Mouse (Mus musculus) cerebellum, adult 9-11 months (tissue): ENCODE measurements around the gene Helb.

Source experiments
- DNase-seq: peaks from one replicate; pipeline ENCODE4 v3.0.0; 2022

Helb gene

DNA sequence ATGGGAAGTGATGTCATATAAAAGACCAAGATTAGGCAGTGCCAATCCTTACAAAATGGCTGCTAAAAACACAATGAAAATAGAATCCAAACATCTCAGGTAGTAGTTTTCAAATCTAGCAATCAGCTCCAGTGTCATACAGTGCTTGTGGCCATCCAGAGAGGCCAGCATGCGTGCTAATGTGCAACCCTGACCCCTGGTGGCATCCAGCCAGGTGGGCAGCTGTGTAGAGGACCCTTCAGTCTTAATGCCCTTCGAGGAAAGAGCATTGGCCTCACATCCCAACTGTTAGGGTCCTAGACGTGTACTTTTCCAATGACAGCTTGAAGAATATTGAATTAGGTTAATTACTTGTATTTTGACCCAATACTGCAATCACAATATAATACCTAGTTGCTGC is 34.9 kb downstream of the Helb start:
- DNase-seq = no peak

DNA sequence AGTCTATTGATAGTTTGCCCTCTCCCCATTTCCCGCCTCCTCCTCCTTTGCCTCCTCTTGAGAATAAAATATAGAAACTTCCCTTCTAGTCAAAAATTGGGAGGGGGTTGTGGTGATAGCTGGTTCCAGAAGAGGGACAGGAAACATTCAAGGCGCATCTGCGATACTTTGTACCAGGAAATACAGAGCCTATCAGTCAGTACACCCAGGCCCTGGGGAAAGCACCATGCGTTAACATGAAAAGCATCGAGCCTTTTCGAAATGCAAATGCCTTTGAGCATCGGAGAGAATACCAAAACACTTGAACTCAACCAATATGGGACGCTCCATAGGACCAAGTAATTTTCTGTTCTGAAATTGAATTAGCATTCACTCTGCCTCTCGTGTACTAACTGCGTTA is 46.5 kb downstream of the Helb start:
- no peak for DNase-seq

DNA sequence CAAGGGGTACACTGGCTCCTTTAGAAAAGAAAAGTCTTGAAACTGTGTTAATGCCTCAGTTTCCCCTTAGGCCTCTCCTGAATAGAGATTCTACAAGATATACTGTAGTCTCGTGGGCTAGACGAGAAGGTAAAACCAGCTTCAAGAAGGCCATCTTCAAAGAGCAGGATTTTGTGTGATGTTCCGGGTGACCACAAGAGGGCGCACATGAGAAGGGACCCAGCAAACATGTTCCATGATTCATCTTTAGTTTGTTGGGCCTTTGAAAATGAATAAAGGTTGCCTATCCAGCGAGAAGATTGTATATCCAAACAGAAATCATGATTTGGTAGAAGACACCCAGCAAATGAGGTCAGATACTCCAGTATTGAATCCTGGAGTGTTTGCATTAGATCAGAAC is 48.4 kb downstream of the Helb start:
- DNase-seq = peak; percentile 16

DNA sequence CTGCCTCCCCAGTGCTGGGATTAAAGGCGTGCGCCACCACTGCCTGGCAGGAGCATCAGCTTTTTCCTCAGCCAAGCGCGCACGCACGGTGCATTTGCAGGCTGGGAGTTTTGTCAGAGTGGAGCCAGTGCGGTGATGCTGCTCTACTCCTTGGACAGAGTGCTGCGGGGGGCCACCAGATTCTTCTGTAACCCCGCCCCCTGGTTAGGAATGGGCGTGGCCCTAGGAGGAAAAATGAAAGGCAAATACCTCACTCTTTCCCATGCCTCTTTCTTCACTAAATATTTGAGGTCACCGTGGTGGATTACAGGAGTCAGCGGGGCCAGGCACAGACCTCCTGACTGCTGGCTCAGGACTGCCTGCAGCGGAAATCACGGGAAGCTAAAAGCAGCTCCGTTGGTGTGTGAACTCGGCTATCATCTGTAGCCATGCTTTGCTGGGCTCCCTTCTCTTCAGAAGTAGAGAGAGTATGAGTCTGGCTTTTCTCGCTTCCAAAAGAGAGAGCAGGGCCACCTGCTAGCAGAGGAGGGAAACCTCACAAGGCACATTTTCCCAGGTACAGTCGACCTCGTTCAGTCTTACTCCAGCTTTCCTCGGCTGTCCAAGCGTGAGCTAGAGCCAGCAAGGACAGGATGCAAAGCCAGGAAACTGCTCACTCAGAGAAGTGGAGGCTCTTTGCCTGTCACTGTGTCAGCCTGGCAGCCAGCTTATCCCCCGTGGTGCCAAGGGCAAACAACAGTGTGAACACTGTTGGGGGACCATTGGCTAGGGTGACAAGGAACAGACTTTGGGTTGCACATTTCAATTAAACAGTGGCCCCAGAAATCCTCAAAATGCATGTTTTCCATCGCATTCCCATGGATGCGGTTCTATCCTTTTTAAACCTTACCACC is 51.3 kb downstream of the Helb start:
- peak; percentile 3 for DNase-seq

DNA sequence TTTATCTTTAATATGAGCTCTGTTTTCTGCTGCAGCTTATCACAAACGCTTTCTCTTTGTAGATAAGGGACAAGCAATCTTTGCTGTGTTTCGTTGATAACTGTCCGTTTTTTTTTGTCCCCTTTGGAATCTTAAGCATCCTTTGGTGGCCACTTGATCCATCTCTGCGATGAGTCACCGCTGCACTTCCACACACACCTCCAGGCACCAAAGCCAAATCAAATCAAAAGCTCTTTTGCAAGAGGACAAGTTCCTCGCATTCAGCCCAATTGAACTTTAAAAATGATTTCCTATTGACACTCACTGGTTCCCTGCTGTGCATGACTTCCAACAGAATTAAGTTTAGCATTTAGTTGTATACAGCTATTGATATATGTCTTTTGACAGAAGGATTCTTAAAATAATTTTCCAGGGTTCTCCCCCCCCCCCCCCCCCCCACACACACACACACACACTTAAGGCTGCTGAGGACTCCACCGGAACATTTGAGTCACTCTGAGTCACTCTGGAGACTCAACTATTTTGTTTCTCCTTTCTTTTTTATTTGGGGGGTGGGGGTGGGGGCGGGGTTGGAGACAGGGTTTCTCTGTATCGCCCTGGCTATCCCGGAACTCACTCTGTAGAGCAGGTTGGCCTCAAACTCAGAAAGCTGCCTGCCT is 52.1 kb downstream of the Helb start:
- no peak for DNase-seq

DNA sequence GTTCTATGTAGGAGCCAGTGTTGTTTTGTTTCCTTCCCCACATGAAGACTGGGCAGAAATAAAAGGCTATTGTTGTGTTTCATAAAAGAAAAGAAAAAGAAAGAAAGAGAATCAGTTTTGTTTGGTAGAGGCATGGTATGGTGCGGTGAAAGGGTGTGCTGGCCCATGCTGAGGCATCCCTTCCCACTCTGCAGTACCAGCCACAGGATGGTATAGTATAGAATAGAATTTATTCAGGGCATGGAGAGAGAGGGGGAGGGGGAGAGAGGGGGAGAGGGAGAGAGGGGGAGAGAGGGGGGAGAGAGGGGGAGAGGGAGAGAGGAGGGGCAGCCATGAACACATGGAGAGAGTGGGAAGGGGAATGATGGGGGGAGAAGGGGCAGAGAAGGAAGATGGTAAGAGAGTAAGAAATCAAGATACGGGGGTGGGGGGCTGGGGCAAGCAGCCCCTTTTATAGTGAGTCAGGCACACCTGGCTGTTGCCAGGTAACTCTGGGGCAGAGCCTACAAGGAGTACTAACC is 68.0 kb downstream of the Helb start:
- DNase-seq = no peak

DNA sequence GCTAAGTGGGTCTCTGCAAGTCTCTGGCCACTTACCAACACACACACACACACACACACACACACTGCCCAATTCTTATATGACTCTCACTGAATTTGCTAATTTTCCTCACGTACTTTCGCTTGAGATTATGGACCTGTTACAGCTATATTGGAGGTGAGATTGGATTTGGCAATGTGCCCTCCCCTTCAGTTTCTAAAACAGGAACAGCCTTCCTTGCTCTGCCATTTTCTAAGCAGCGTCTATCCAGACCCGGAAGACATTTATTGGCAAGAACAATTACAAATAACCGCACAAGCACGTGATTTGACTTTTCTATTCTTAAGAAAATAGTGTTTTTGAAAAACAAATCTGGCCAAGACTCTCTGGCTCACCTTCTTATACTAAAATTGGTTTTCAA is 68.5 kb downstream of the Helb start:
- DNase-seq = no peak

DNA sequence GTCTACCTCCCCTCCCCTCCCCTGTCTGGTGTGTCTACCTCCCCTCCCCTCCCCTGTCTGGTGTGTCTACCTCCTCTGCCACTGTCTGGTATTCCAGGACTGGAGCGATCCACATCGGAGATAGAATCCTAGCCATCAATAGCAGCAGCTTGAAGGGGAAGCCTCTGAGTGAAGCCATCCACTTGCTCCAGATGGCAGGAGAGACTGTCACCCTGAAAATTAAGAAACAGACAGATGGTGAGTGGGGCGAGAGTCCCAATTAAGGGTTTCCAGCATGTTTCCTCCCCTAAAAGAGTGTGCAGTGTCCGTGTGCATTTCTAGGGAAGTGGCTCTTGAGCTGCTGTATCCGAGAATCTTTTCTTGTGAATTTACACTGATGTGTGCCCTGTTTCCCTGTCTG is 74.6 kb downstream of the Helb start:
- no peak for DNase-seq

DNA sequence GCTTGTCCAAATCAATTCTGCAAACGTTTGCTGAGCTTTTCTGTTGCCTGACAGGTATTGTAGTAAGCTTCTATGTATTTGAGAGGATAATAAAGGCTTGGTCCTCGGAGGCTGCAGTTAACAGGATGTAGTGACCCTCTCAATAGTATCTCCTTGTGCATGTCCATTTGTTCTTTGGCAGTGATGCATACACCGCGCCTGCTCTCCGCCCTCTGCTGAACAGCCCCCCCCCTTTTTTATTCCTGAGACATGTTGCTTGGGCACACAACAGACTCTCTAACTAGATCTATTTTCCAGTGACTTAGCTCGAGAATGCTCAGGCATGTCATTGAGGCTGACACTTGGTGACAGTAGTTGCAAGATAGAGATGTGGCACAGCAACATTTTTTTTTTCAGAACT is 77.0 kb downstream of the Helb start:
- no peak for DNase-seq

DNA sequence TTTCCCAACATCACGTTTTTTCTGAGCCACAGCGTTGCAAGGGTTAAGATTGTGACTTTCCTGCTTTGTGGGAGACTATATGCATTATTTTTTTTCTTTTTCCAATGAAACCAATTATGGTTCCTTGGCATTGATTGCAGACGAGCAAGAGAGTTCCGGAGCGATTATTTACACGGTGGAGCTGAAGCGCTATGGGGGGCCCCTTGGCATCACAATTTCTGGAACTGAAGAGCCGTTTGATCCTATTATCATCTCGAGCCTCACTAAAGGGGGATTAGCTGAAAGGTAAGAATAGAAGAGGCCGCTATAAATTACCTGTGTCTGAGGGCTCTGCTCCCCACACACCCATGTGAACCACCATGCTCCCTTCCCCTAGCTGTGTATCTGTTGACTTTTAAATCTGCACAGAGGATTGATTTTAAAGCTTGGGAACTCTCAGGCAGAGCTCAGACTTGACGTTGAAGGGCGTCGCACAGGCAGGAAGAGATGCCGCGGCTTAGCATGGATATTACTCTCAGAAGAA is 77.5 kb downstream of the Helb start:
- DNase-seq = no peak

DNA sequence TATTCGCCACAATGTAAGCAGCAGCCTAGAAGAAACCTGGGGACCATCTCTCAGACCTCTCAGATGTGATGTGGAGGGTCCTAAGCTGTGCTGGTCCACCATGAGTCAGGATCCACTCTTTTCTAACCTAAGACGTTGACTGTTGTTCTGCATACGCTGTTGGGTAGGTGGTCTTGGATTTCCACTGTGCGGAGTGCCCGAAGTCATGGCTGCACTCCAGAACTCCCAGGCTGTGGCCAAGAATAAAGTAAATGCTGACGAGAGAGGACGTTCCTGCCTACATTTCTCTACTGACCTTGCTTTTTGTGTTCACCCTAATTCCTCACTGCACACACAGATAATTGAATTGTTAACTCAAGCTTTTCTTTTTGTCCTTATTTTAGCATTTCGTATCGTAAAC is 78.9 kb downstream of the Helb start:
- DNase-seq = no peak
